Mouse (Mus musculus): ENCODE data around the gene Eif4a3. TPM values are rescaled to one million over a fixed set of nuclear protein-coding genes. Genes with fewer than 3 reads are reported as not detected.
"Not testable (repeated sequence)": the region's sequence is repeated elsewhere in the genome, so short reads cannot be mapped to it uniquely, and the experiment has no call there.

Eif4a3 gene
- polyA plus RNA-seq, 1 experiment: 349 TPM

- Histone ChIP-seq H3K27me3 (ENCODE audit: control insufficient read depth, insufficient read depth, insufficient read length) (peaks cover 37% of the 10 kb centered on the region), H3ac (ENCODE audit: control insufficient read depth, insufficient read length, low read depth) (no peak overlapping the region), H3K79me3 (ENCODE audit: low read depth) (no peaks in the 10 kb centered on the region), H3K36me3 (ENCODE audit: control insufficient read depth, insufficient read depth) (no peaks in the 10 kb centered on the region), H3K4me3 (ENCODE audit: insufficient read depth, poor library complexity, severe bottlenecking) (no peak overlapping the region), H3K79me2 (ENCODE audit: control insufficient read depth, insufficient read depth) (no peaks in the 10 kb centered on the region)
- no peak for TF ChIP-seq CEBPB (IDR thresholded peaks at IDR 0.05; ENCODE audit: low read depth)
- TF ChIP-seq USF1 (IDR thresholded peaks at IDR 0.05; ENCODE audit: low read depth): no peak
- TF ChIP-seq CTCF (IDR thresholded peaks at IDR 0.05; ENCODE audit: control insufficient read depth, insufficient read depth, insufficient read length): no peak
- TF ChIP-seq MAX (IDR thresholded peaks at IDR 0.05): no peak
- TF ChIP-seq FOSL1 (IDR thresholded peaks at IDR 0.05; ENCODE audit: insufficient read depth, low read length, poor library complexity, severe bottlenecking): no peak
- TF ChIP-seq MYOG (IDR thresholded peaks at IDR 0.05; ENCODE audit: control insufficient read depth, extremely low read depth, insufficient read length): no peak
- no peak for TF ChIP-seq MYOD1 (IDR thresholded peaks at IDR 0.05; ENCODE audit: control insufficient read depth, insufficient read length, low read depth)
These were observed 39.9 kb downstream of the Eif4a3 start for GRCm38 (mm10) chr11:119259977-119260376.

GRCm38 (mm10) chr11:119258572-119259322 is 41.1 kb downstream of the Eif4a3 start:
- peak overlapping the region; percentile 6 for H3K4me3 ChIP-seq (ENCODE audit: insufficient read depth, poor library complexity, severe bottlenecking)
- no peaks in the 10 kb centered on the region for H3K36me3 ChIP-seq (ENCODE audit: control insufficient read depth, insufficient read depth)
- no peak overlapping the region for H3ac ChIP-seq (ENCODE audit: control insufficient read depth, insufficient read length, low read depth)
- H3K79me3 ChIP-seq (ENCODE audit: low read depth): no peaks in the 10 kb centered on the region
- TF ChIP-seq MYOD1 (IDR thresholded peaks at IDR 0.05; ENCODE audit: control insufficient read depth, insufficient read length, low read depth) (no peak), MYOG (IDR thresholded peaks at IDR 0.05; ENCODE audit: control insufficient read depth, extremely low read depth, insufficient read length) (no peak), MAX (IDR thresholded peaks at IDR 0.05) (peak; percentile 7), USF1 (IDR thresholded peaks at IDR 0.05; ENCODE audit: low read depth) (peak; percentile 96)
- no peaks in the 10 kb centered on the region for H3K79me2 ChIP-seq (ENCODE audit: control insufficient read depth, insufficient read depth)
- H3K27me3 ChIP-seq (ENCODE audit: control insufficient read depth, insufficient read depth, insufficient read length): peaks cover 38% of the 10 kb centered on the region

GRCm38 (mm10) chr11:119258216-119258571 is 41.7 kb downstream of the Eif4a3 start:
- TF ChIP-seq USF1 (IDR thresholded peaks at IDR 0.05; ENCODE audit: low read depth): no peak
- no peak for TF ChIP-seq MYOD1 (IDR thresholded peaks at IDR 0.05; ENCODE audit: control insufficient read depth, insufficient read length, low read depth)
- TF ChIP-seq CTCF (IDR thresholded peaks at IDR 0.05; ENCODE audit: control insufficient read depth, insufficient read depth, insufficient read length): no peak
- no peak for TF ChIP-seq FOSL1 (IDR thresholded peaks at IDR 0.05; ENCODE audit: insufficient read depth, low read length, poor library complexity, severe bottlenecking)
- no peak for TF ChIP-seq MYOG (IDR thresholded peaks at IDR 0.05; ENCODE audit: control insufficient read depth, extremely low read depth, insufficient read length)
- no peak for TF ChIP-seq MAX (IDR thresholded peaks at IDR 0.05)
- no peak for TF ChIP-seq CEBPB (IDR thresholded peaks at IDR 0.05; ENCODE audit: low read depth)

GRCm38 (mm10) chr11:119256557-119256956 is 43.3 kb downstream of the Eif4a3 start:
- H3ac ChIP-seq (ENCODE audit: control insufficient read depth, insufficient read length, low read depth); H3K79me3 ChIP-seq (ENCODE audit: low read depth): not testable (repeated sequence)

More at GRCm38 (mm10) chr11:119258216-119258571, 41.7 kb downstream of the Eif4a3 start:
- Histone ChIP-seq H3ac (ENCODE audit: control insufficient read depth, insufficient read length, low read depth) (no peak overlapping the region), H3K4me3 (ENCODE audit: insufficient read depth, poor library complexity, severe bottlenecking) (peak overlapping the region; percentile 6), H3K79me2 (ENCODE audit: control insufficient read depth, insufficient read depth) (no peaks in the 10 kb centered on the region), H3K27me3 (ENCODE audit: control insufficient read depth, insufficient read depth, insufficient read length) (peaks cover 37% of the 10 kb centered on the region), H3K79me3 (ENCODE audit: low read depth) (no peaks in the 10 kb centered on the region), H3K36me3 (ENCODE audit: control insufficient read depth, insufficient read depth) (no peaks in the 10 kb centered on the region)

GRCm38 (mm10) chr11:119252854-119253541 is 46.9 kb downstream of the Eif4a3 start:
- H3K27me3 ChIP-seq (ENCODE audit: control insufficient read depth, insufficient read depth, insufficient read length): peaks cover 26% of the 10 kb centered on the region
- no peaks in the 10 kb centered on the region for H3K36me3 ChIP-seq (ENCODE audit: control insufficient read depth, insufficient read depth)
- H3ac ChIP-seq (ENCODE audit: control insufficient read depth, insufficient read length, low read depth): no peak overlapping the region
- no peak overlapping the region for H3K4me3 ChIP-seq (ENCODE audit: insufficient read depth, poor library complexity, severe bottlenecking)
- H3K79me3 ChIP-seq (ENCODE audit: low read depth): no peaks in the 10 kb centered on the region
- TF ChIP-seq MYOD1 (IDR thresholded peaks at IDR 0.05; ENCODE audit: control insufficient read depth, insufficient read length, low read depth) (no peak), CTCF (IDR thresholded peaks at IDR 0.05; ENCODE audit: control insufficient read depth, insufficient read depth, insufficient read length) (peak; percentile 15), MAX (IDR thresholded peaks at IDR 0.05) (no peak)
- H3K79me2 ChIP-seq (ENCODE audit: control insufficient read depth, insufficient read depth): no peaks in the 10 kb centered on the region

More at GRCm38 (mm10) chr11:119256557-119256956, 43.3 kb downstream of the Eif4a3 start:
- H3K36me3 ChIP-seq (ENCODE audit: control insufficient read depth, insufficient read depth); H3K79me2 ChIP-seq (ENCODE audit: control insufficient read depth, insufficient read depth); H3K4me3 ChIP-seq (ENCODE audit: insufficient read depth, poor library complexity, severe bottlenecking): not testable (repeated sequence)
- H3K27me3 ChIP-seq (ENCODE audit: control insufficient read depth, insufficient read depth, insufficient read length): peaks cover 41% of the 10 kb centered on the region

- no peak for TF ChIP-seq FOSL1 (IDR thresholded peaks at IDR 0.05; ENCODE audit: insufficient read depth, low read length, poor library complexity, severe bottlenecking)
- TF ChIP-seq MYOG (IDR thresholded peaks at IDR 0.05; ENCODE audit: control insufficient read depth, extremely low read depth, insufficient read length): no peak
- TF ChIP-seq MYOD1 (IDR thresholded peaks at IDR 0.05; ENCODE audit: control insufficient read depth, insufficient read length, low read depth): no peak
- TF ChIP-seq USF1 (IDR thresholded peaks at IDR 0.05; ENCODE audit: low read depth): no peak
- TF ChIP-seq MAX (IDR thresholded peaks at IDR 0.05): no peak
- TF ChIP-seq CEBPB (IDR thresholded peaks at IDR 0.05; ENCODE audit: low read depth): no peak
- Histone ChIP-seq H3K36me3 (ENCODE audit: control insufficient read depth, insufficient read depth) (no peaks in the 10 kb centered on the region), H3K79me2 (ENCODE audit: control insufficient read depth, insufficient read depth) (no peaks in the 10 kb centered on the region), H3K4me3 (ENCODE audit: insufficient read depth, poor library complexity, severe bottlenecking) (no peak overlapping the region), H3K27me3 (ENCODE audit: control insufficient read depth, insufficient read depth, insufficient read length) (peaks cover 22% of the 10 kb centered on the region), H3K79me3 (ENCODE audit: low read depth) (no peaks in the 10 kb centered on the region), H3ac (ENCODE audit: control insufficient read depth, insufficient read length, low read depth) (no peak overlapping the region)
These were observed 48.9 kb downstream of the Eif4a3 start for GRCm38 (mm10) chr11:119250998-119251397.
